Mouse (Mus musculus) embryonic fibroblast, embryonic 13.5 days (primary cell): ENCODE results near the gene Srp9.

Experiments used
- CTCF ChIP-seq: IDR thresholded peaks from 2 replicates; pipeline ENCODE4 v1.5.1; 2011; ENCODE audit warnings: mild to moderate bottlenecking, control low read depth, low read length, moderate library complexity, borderline replicate concordance; ENCODE audit not compliant: insufficient read depth
- POLR2A ChIP-seq: IDR thresholded peaks from 2 replicates; pipeline ENCODE4 v1.6.1; 2011; ENCODE audit warnings: low read depth, mild to moderate bottlenecking, control low read depth, low read length, moderate library complexity

- TF ChIP-seq POLR2A (no peak), CTCF (no peak)
Observed at GRCm38 (mm10) chr1:182089600-182090297, 34.8 kb upstream of the Srp9 start.
